Mouse (Mus musculus) forebrain, embryonic 12.5 days (tissue): Measurements from ENCODE around the gene Alms1. TPM values are rescaled to one million over a fixed set of nuclear protein-coding genes. Genes with fewer than 3 reads are reported as not detected.
"Not testable (repeated sequence)": the region's sequence is repeated elsewhere in the genome, so short reads cannot be mapped to it uniquely, and the experiment has no call there.

Experiments
- ATAC-seq: fragments of 200-750 bp; cut with Nextera tagmentation; 2 replicates; pipeline ENCODE4 v1.8.0; 2017; ENCODE audit warnings: moderate TSS enrichment; ENCODE audit not compliant: low FRiP score
- H3K27ac ChIP-seq: fragments of 300-500 bp; sonication (generic); 2 replicates; pipeline ENCODE4 v1.5.1; 2016; ENCODE audit warnings: mild to moderate bottlenecking
- H3K27me3 ChIP-seq: fragments of 300-500 bp; sonication (generic); 2 replicates; pipeline ENCODE4 v1.6.1; 2016; ENCODE audit warnings: mild to moderate bottlenecking
- H3K36me3 ChIP-seq: fragments of 300-500 bp; sonication (generic); replicated peaks from 2 replicates; pipeline ENCODE4 v1.6.1; 2016; ENCODE audit warnings: mild to moderate bottlenecking
- H3K4me1 ChIP-seq: fragments of 300-500 bp; sonication (generic); 2 replicates; pipeline ENCODE4 v1.6.1; 2016
- H3K4me2 ChIP-seq: fragments of 300-500 bp; sonication (generic); 2 replicates; pipeline ENCODE4 v1.6.1; 2016; ENCODE audit warnings: mild to moderate bottlenecking, moderate library complexity
- H3K4me3 ChIP-seq: fragments of 300-500 bp; sonication (generic); replicated peaks from 2 replicates; pipeline ENCODE4 v1.5.1; 2016; ENCODE audit warnings: mild to moderate bottlenecking
- H3K9ac ChIP-seq: fragments of 300-500 bp; sonication (generic); 2 replicates; pipeline ENCODE4 v1.6.1; 2016; ENCODE audit warnings: mild to moderate bottlenecking
- H3K9me3 ChIP-seq: fragments of 300-500 bp; sonication (generic); 2 replicates; pipeline ENCODE4 v1.6.1; 2016
- WGBS: fragments of 180-500 bp; shearing (Covaris S2); methylation state at CpG from one replicate; pipeline ENCODE4 v1.1.7; 2016; 5-methylcytosine and 5-hydroxymethylcytosine counted together
- polyA plus RNA-seq: library from polyadenylated mRNA; unstranded; fragments of >200 nt; fragmentation: Nextera tagmentation; extraction: Ambion mirVana; gene quantifications from 2 replicates; pipeline ENCODE4 v1.2.1, GENCODE M21; 2016

Gene Alms1
- polyA plus RNA-seq, 1 experiment from 2014 or later, result 14.0 TPM

- Histone ChIP-seq H3K9me3 (no peaks in the 10 kb centered on the region), H3K27ac (no peak overlapping the region), H3K4me3 (no peak overlapping the region), H3K27me3 (no peaks in the 10 kb centered on the region), H3K36me3 (no peaks in the 10 kb centered on the region), H3K4me1 (no peaks in the 10 kb centered on the region), H3K4me2 (no peak overlapping the region), H3K9ac (no peak overlapping the region)
- WGBS, result 75% methylated on average over 1 of the region's 1 CpGs
- ATAC-seq, result no peak
Observed at GRCm38 (mm10) chr6:85599310-85599709, 12.0 kb downstream of the Alms1 start.

DNA sequence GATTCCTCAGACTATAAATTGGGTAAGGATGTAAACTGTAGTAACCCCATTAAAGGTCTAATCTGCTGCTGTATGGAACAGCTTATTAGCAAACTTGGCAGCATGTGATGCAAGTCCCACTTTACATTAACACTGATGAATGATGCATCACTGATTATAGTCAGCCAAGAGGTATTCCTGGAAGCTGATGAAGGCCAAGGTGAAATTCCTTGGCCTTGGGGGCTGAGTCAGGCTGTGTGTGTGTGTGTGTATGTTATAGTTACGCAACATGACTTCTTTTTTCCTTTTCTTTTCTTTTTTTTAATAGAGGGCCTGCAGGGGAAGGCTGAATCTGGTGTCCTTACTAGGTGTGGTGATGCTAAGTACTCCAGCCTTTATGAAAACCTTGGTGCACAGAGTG, 23.2 kb downstream of the Alms1 start:
- Histone ChIP-seq H3K9me3 (no peaks in the 10 kb centered on the region), H3K9ac (no peak overlapping the region), H3K27me3 (no peaks in the 10 kb centered on the region), H3K4me2 (no peak overlapping the region), H3K4me1 (no peaks in the 10 kb centered on the region), H3K27ac (no peak overlapping the region), H3K36me3 (peaks cover 48% of the 10 kb centered on the region), H3K4me3 (no peak overlapping the region)
- WGBS, result 92% methylated on average over 1 of the region's 1 CpGs
- ATAC-seq, result no peak

DNA sequence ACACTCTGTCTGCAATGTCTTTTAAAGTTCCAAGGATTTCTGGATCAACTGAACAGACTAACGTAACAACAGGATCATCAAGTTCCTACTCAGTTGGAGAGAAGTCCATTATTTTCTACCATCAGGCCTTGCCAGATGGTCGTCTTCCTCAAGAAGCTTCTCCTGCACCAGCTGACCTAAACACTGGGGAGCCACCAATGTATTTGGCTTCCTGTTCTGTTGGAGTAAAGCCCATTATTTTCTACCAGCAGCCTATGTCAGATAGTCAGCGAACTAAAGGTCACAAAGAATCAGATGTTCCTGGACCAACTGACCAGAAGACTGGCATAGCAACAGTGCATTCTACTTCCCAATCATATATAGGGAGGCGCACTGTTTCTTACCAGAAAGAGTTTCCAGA, 33.5 kb downstream of the Alms1 start:
- H3K4me1 ChIP-seq, result no peaks in the 10 kb centered on the region
- WGBS, result 94% methylated on average over 4 of the region's 4 CpGs
- no peaks in the 10 kb centered on the region for H3K27me3 ChIP-seq
- no peak for ATAC-seq
- H3K36me3 ChIP-seq, result peaks cover 77% of the 10 kb centered on the region
- H3K4me3 ChIP-seq, result no peak overlapping the region
- H3K9ac ChIP-seq, result no peak overlapping the region
- H3K9me3 ChIP-seq, result no peaks in the 10 kb centered on the region
- no peak overlapping the region for H3K4me2 ChIP-seq
- no peak overlapping the region for H3K27ac ChIP-seq

GRCm38 (mm10) chr6:85621600-85621999, 34.3 kb downstream of the Alms1 start:
- 93% methylated on average over 5 of the region's 5 CpGs for WGBS
- Histone ChIP-seq H3K9me3 (no peaks in the 10 kb centered on the region), H3K9ac (no peak overlapping the region), H3K4me1 (no peaks in the 10 kb centered on the region), H3K27ac (no peak overlapping the region), H3K27me3 (no peaks in the 10 kb centered on the region), H3K4me3 (no peak overlapping the region), H3K36me3 (peaks cover 73% of the 10 kb centered on the region), H3K4me2 (no peak overlapping the region)
- ATAC-seq, result no peak

GRCm38 (mm10) chr6:85624511-85624910, 37.2 kb downstream of the Alms1 start:
- Histone ChIP-seq H3K4me2 (no peak overlapping the region), H3K4me1 (no peaks in the 10 kb centered on the region), H3K27me3 (no peaks in the 10 kb centered on the region), H3K36me3 (peaks cover 80% of the 10 kb centered on the region), H3K27ac (no peak overlapping the region), H3K9me3 (no peaks in the 10 kb centered on the region), H3K4me3 (no peak overlapping the region), H3K9ac (no peak overlapping the region)
- WGBS, result 96% methylated on average over 4 of the region's 4 CpGs
- ATAC-seq, result no peak

GRCm38 (mm10) chr6:85633165-85633564, 45.8 kb downstream of the Alms1 start:
- H3K36me3 ChIP-seq, result peaks cover 42% of the 10 kb centered on the region

GRCm38 (mm10) chr6:85653244-85653643, 65.9 kb downstream of the Alms1 start:
- Histone ChIP-seq H3K9ac (no peak overlapping the region), H3K4me1 (no peaks in the 10 kb centered on the region), H3K9me3 (no peaks in the 10 kb centered on the region), H3K27me3 (no peaks in the 10 kb centered on the region), H3K36me3 (peaks cover 26% of the 10 kb centered on the region), H3K4me3 (no peak overlapping the region), H3K4me2 (no peak overlapping the region), H3K27ac (no peak overlapping the region)
- ATAC-seq, result no peak
- WGBS, result 95% methylated on average over 2 of the region's 2 CpGs

More at GRCm38 (mm10) chr6:85633165-85633564, 45.8 kb downstream of the Alms1 start:
- no peaks in the 10 kb centered on the region for H3K4me1 ChIP-seq
- WGBS, result 15% methylated on average over 8 of the region's 8 CpGs
- H3K9me3 ChIP-seq, result no peaks in the 10 kb centered on the region
- H3K9ac ChIP-seq, result no peak overlapping the region
- H3K4me2 ChIP-seq, result no peak overlapping the region
- no peaks in the 10 kb centered on the region for H3K27me3 ChIP-seq
- no peak overlapping the region for H3K4me3 ChIP-seq
- H3K27ac ChIP-seq, result no peak overlapping the region
- ATAC-seq, result no peak

DNA sequence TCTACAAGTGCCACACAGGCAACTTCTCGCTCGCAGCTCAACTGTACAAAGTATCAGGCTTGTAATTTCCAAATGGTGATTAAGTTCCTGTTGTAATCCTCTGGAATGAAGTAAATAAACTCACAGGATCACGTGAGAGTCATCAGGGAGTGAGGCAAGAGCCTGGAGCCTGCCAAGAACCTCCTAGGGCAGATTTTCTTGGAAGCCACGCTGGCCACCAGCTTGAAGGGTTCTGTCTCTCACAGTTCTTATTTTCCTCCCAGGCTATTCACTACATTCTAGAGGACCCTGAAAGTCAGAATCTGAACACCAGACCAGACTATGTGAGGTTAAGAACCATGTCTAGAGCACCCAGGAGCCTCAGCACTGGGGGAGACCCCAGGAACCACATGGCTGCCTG, 114.6 kb downstream of the Alms1 start:
- H3K9me3 ChIP-seq, H3K9ac ChIP-seq, H3K4me3 ChIP-seq, H3K36me3 ChIP-seq, H3K4me2 ChIP-seq, H3K4me1 ChIP-seq, ATAC-seq, H3K27ac ChIP-seq, H3K27me3 ChIP-seq: not testable (repeated sequence)
- WGBS, result 86% methylated on average over 2 of the region's 4 CpGs

GRCm38 (mm10) chr6:85709206-85709605, 121.9 kb downstream of the Alms1 start:
- not testable (repeated sequence) for H3K9ac ChIP-seq, H3K9me3 ChIP-seq, H3K4me2 ChIP-seq, H3K27ac ChIP-seq, H3K36me3 ChIP-seq, H3K4me1 ChIP-seq, H3K4me3 ChIP-seq, ATAC-seq, H3K27me3 ChIP-seq
- WGBS, result 88% methylated on average over 5 of the region's 5 CpGs

GRCm38 (mm10) chr6:85709607-85710006, 122.3 kb downstream of the Alms1 start:
- H3K4me2 ChIP-seq, ATAC-seq, H3K4me3 ChIP-seq, H3K27me3 ChIP-seq, H3K27ac ChIP-seq, H3K36me3 ChIP-seq, H3K9me3 ChIP-seq, H3K4me1 ChIP-seq, H3K9ac ChIP-seq: not testable (repeated sequence)
- WGBS, result no CpG with 5 or more reads among the region's 1 CpGs

- H3K4me2 ChIP-seq, H3K36me3 ChIP-seq, H3K4me3 ChIP-seq, H3K4me1 ChIP-seq, H3K9me3 ChIP-seq, H3K9ac ChIP-seq, H3K27ac ChIP-seq, ATAC-seq, H3K27me3 ChIP-seq: not testable (repeated sequence)
- 87% methylated on average over 10 of the region's 10 CpGs for WGBS
Observed at GRCm38 (mm10) chr6:85713105-85713504, 125.8 kb downstream of the Alms1 start, which contains the start of gene Nat8f7. Gene Nat8f7, minus strand, starts transcription at chr6:85713205.
